Mouse (Mus musculus) kidney, postnatal 0 days (tissue): ENCODE measurements at regions not wholly inside any gene's neighbourhood (a gene's known extent, or its start where the extent isn't known, plus 50 kb on each side); places are given as distances from the start of the nearest gene placed in this dataset.
A peak's percentile ranks its signal among the peaks of the same experiment; 100 is the strongest.

Experiments used
- ATAC-seq: fragments of 200-750 bp; cut with Nextera tagmentation; replicated peaks from 2 replicates; pipeline ENCODE4 v1.8.0; 2017; ENCODE audit warnings: low read depth, moderate number of reproducible peaks, moderate TSS enrichment, moderate library complexity; ENCODE audit not compliant: low FRiP score
- DNase-seq: peaks from one replicate; pipeline ENCODE4 v3.0.0-alpha.2; 2016; ENCODE audit warnings: low spot score
- H3K27ac ChIP-seq: fragments of 300-500 bp; sonication (generic); 2 replicates; pipeline ENCODE4 v1.5.1; 2014; ENCODE audit warnings: mild to moderate bottlenecking
- H3K27me3 ChIP-seq: fragments of 300-500 bp; sonication (generic); 2 replicates; pipeline ENCODE4 v1.6.1; 2014; ENCODE audit warnings: low read length, mixed read lengths; ENCODE audit not compliant: insufficient read depth
- H3K36me3 ChIP-seq: fragments of 300-500 bp; sonication (generic); 2 replicates; pipeline ENCODE4 v1.6.1; 2014; ENCODE audit warnings: low read length, mixed read lengths; ENCODE audit not compliant: insufficient read depth
- H3K4me1 ChIP-seq: fragments of 300-500 bp; sonication (generic); replicated peaks from 2 replicates; pipeline ENCODE4 v1.6.1; 2014; ENCODE audit warnings: antibody characterized with exemption, low read length, mixed read lengths; ENCODE audit not compliant: insufficient read depth
- H3K4me2 ChIP-seq: fragments of 300-500 bp; sonication (generic); 2 replicates; pipeline ENCODE4 v1.6.1; 2014; ENCODE audit warnings: mild to moderate bottlenecking, low read length, moderate library complexity, mixed read lengths
- H3K4me3 ChIP-seq: fragments of 300-500 bp; sonication (generic); replicated peaks from 2 replicates; pipeline ENCODE4 v1.5.1; 2014; ENCODE audit warnings: low read depth, low read length
- H3K9ac ChIP-seq: fragments of 300-500 bp; sonication (generic); 2 replicates; pipeline ENCODE4 v1.6.1; 2014; ENCODE audit warnings: low read depth, low read length
- H3K9me3 ChIP-seq: fragments of 300-500 bp; sonication (generic); replicated peaks from 2 replicates; pipeline ENCODE4 v1.6.1; 2016; ENCODE audit warnings: low read length, inconsistent platforms, mixed read lengths
- CTCF ChIP-seq: IDR thresholded peaks from 2 replicates; pipeline ENCODE4 v1.5.1; 2016; ENCODE audit warnings: antibody characterized with exemption, low read depth, mild to moderate bottlenecking, moderate library complexity
- WGBS: fragments of 180-500 bp; shearing (Covaris S2); extraction: QIAGEN DNeasy Blood & Tissue Kit; methylation state at CpG from one replicate; pipeline ENCODE4 v1.1.7; 2014; 5-methylcytosine and 5-hydroxymethylcytosine counted together

DNA sequence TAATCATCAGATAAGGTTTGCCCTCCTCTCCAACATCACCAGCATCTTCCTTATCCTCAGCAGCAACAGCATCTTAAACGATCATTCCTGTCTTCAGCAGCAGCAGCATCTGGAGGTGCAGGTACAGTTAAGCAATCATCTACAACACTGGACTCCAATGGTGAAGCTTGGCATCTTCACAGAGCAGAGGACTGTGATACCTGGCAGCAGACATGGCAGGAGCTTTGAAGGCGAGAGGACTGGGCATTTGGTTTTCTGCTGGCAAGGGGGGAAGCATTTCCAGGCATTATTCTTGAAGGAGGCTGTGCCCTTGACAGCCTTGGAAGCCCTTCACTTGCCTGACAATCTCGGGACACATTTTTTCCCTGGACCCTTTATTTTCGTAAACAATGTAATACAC lies 235.3 kb downstream of the Sp3 start:
- Histone ChIP-seq H3K4me2 (no peak overlapping the region), H3K9me3 (no peaks in the 10 kb centered on the region), H3K36me3 (no peaks in the 10 kb centered on the region), H3K27ac (no peak overlapping the region), H3K4me1 (no peaks in the 10 kb centered on the region), H3K27me3 (no peaks in the 10 kb centered on the region), H3K9ac (no peak overlapping the region), H3K4me3 (no peak overlapping the region)
- ATAC-seq (no peak), DNase-seq (no peak)
- 75% methylated on average over 4 of the region's 4 CpGs for WGBS
- no peak for TF ChIP-seq CTCF

DNA sequence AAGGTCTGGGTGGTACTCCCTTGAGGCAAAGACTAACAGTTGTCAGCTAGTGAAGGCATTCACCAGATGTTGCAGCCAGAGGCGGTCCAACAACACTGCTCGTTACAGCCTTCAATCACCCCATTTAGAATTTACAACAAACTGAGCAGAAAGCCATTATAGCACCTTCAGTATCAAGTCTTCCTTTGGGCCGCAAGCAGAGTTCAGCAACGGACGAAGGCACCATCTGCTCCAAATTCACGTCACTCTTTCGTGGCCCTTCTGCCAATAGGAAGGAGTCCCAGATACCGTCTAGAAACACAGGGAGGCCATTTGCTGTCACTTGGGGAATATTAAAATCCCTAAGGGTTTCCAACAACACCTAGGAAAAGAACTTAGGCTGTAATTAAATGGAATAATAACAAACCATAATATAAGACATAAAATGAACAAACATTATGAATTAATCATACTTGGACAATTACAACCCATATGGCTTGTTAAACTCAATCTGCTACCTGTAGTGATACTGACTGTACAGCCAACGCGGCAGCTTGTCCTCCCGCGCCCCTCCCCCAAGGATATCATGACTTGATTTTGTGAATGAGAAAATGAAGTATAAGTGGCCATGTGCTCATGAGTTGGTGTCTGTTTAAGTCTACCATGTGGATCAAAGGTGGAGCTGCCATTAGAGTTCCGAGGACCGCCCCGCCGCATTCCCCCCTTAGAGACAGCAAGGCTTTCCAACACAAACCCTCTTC lies 233.6 kb downstream of the Sp3 start:
- H3K4me2 ChIP-seq = no peak overlapping the region
- no peak for TF ChIP-seq CTCF
- 77% methylated on average over 16 of the region's 16 CpGs for WGBS
- H3K9me3 ChIP-seq = no peaks in the 10 kb centered on the region
- H3K36me3 ChIP-seq = no peaks in the 10 kb centered on the region
- H3K27ac ChIP-seq = no peak overlapping the region
- ATAC-seq (no peak), DNase-seq (no peak)
- no peaks in the 10 kb centered on the region for H3K4me1 ChIP-seq
- no peaks in the 10 kb centered on the region for H3K27me3 ChIP-seq
- no peak overlapping the region for H3K9ac ChIP-seq
- no peak overlapping the region for H3K4me3 ChIP-seq

DNA sequence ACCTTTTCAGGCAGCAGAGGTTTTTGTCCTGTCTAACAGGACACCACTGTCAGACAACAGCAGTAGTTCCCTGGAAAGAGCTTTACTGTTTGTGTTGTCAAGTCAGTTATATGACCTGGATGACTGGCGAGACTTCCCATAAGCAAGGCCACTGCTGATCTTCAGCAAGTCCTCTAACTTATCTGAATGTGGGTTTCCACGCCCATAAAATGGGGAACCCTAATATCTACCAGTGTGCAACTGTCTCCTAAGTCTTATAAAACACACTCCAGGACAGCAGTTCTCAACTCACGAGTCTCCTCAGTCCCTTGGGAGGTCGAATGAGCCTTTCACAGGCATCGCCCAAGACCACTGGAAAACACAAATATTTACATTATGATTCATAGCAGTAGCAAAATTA lies 232.9 kb downstream of the Sp3 start:
- no peaks in the 10 kb centered on the region for H3K36me3 ChIP-seq
- ATAC-seq (no peak), DNase-seq (no peak)
- H3K9me3 ChIP-seq = no peaks in the 10 kb centered on the region
- H3K4me1 ChIP-seq = no peaks in the 10 kb centered on the region
- no peak overlapping the region for H3K4me3 ChIP-seq
- TF ChIP-seq CTCF = no peak
- WGBS = 82% methylated on average over 5 of the region's 5 CpGs
- H3K4me2 ChIP-seq = no peak overlapping the region
- H3K9ac ChIP-seq = no peak overlapping the region
- no peak overlapping the region for H3K27ac ChIP-seq
- no peaks in the 10 kb centered on the region for H3K27me3 ChIP-seq

DNA sequence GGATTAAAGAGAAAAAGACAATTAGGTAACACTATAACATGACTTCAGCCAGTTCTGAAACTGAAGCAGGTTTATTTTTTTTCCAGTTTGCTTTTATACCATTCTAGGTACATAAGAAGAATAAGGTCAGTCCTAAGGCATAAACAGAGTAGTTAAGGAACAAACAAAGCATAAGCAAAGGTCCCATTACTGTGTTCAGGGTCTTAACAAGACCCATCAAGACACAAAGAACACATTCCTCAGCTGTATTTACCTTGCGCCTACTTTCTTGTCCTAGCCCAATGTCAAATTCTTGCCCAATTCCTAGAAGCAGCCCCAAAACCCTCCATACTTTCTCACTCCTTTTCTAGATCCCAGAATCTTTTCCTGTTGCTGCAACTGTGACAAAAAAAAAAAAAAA lies 230.8 kb downstream of the Sp3 start:
- H3K9me3 ChIP-seq = no peaks in the 10 kb centered on the region
- H3K36me3 ChIP-seq = no peaks in the 10 kb centered on the region
- no peak overlapping the region for H3K4me2 ChIP-seq
- H3K4me1 ChIP-seq = no peaks in the 10 kb centered on the region
- H3K27me3 ChIP-seq = no peaks in the 10 kb centered on the region
- H3K27ac ChIP-seq = no peak overlapping the region
- 93% methylated on average over 1 of the region's 1 CpGs for WGBS
- no peak overlapping the region for H3K9ac ChIP-seq
- TF ChIP-seq CTCF = no peak
- DNase-seq (no peak), ATAC-seq (no peak)
- H3K4me3 ChIP-seq = no peak overlapping the region

DNA sequence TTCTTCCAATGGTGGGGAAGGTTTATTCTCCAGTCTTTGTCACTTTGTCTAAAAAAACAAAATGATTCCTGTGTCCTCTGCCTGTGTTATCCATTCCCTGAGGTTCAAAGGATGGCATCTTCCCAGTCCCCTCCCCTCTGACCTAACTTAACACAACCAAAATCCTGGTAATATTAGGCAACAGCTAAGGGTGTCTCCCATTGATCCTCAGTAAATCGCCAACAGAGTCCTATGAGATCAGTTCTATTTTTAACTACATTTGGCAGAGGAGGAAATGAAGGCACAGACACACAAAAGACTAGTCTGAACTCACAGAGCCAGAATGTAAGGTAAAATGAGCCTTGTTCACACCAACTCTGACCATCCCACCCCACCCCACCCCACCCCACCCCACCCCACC lies 228.8 kb downstream of the Sp3 start:
- Histone ChIP-seq H3K36me3 (no peaks in the 10 kb centered on the region), H3K9me3 (no peaks in the 10 kb centered on the region), H3K4me3 (no peak overlapping the region), H3K27me3 (no peaks in the 10 kb centered on the region), H3K9ac (no peak overlapping the region), H3K4me2 (no peak overlapping the region), H3K27ac (no peak overlapping the region), H3K4me1 (no peaks in the 10 kb centered on the region)
- ATAC-seq (no peak), DNase-seq (no peak)
- no peak for TF ChIP-seq CTCF
- 74% methylated on average over 1 of the region's 1 CpGs for whole genome bisulfite sequencing

DNA sequence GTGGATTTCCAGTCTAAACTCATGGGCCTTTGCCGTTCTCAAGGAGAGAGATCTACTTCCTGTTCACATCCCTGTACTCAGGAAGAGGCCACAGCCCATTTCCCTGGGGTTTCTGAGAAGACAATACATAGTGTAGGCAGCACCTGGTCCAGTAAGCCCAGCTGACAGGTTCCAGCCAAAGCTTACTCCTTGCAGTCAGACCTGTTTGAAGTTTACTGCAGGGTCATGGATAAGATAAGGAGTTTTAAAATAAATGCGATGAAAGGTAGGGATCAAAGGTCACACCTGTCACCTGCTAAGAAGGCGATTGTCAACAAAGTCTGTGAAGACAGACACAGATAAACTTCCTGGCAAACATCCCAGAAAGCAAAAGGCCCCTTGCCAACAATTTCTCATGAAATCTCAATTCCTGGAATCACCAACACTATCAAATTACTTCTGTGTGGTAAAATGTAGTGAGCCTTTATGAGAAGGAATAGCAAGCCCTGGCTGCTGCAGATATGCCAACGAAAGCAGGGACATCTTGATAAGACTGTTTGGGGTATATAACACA lies 227.5 kb downstream of the Sp3 start:
- H3K36me3 ChIP-seq = no peaks in the 10 kb centered on the region
- H3K27me3 ChIP-seq = no peaks in the 10 kb centered on the region
- H3K9me3 ChIP-seq = no peaks in the 10 kb centered on the region
- ATAC-seq = no peak
- WGBS = 37% methylated on average over 4 of the region's 4 CpGs
- TF ChIP-seq CTCF = no peak
- H3K9ac ChIP-seq = no peak overlapping the region
- H3K27ac ChIP-seq = no peak overlapping the region
- DNase-seq = peak; percentile 27
- no peaks in the 10 kb centered on the region for H3K4me1 ChIP-seq
- H3K4me2 ChIP-seq = no peak overlapping the region
- no peak overlapping the region for H3K4me3 ChIP-seq
